27 mouse cellular contexts compared by ENCODE assay signal in genomic region chr5:148713796-148714195, GRCm38 (mm10).
DNase-seq lines count a peak whose midpoint lies in the region; ATAC-seq and TF ChIP-seq lines count a peak whose summit lies in the region.
"Had no signal": no experiment of that assay in that cellular context is flagged by ENCODE, and none has a peak within 500 bp of the region (broad histone marks: within the 10 kb centered on the region; RNA-seq: fewer than 3 reads in every experiment).

No protein-coding gene starts in this region.

- no peak for TF ChIP-seq CTCF in lung, embryonic 14.5 days (IDR thresholded peaks at IDR 0.05; ENCODE audit: low read depth)
- no peak for TF ChIP-seq CTCF in intestine, postnatal 0 days (IDR thresholded peaks at IDR 0.05; ENCODE audit: low read depth)

- 81% methylated on average over 5 of the region's 5 CpGs for WGBS in heart, embryonic 10.5 days
- WGBS in lung, embryonic 14.5 days = 71% methylated on average over 5 of the region's 5 CpGs
- WGBS in hindbrain, embryonic 11.5 days = 91% methylated on average over 5 of the region's 5 CpGs
- whole genome bisulfite sequencing in intestine, postnatal 0 days = 91% methylated on average over 5 of the region's 5 CpGs

- DNase-seq in heart, adult 11 months = peak; percentile 91
- DNase-seq in heart, embryonic 10.5 days (ENCODE audit: low spot score) = no peak
- peak; percentile 60 to 73 for DNase-seq in lung, adult 18-20 months
- DNase-seq in lung, embryonic 14.5 days = peak; percentile 55
- DNase-seq in lung, postnatal 25 days (ENCODE audit: low spot score) = peak; percentile 69
- DNase-seq in hindbrain, embryonic 11.5 days (ENCODE audit: low spot score) = no peak
- DNase-seq: adrenal gland, adult 2 months; adrenal gland, postnatal 36 days; cerebellum, adult 18-20 months; forebrain, postnatal 0 days; gastrocnemius, postnatal 14 days; kidney, adult 8-10 months; kidney, postnatal 10 days; thymus, postnatal 14 days had no signal

- 0 out of 2 replicates have a peak, but pooled peaks cover 4% of the 10 kb centered on the region for H3K9me3 ChIP-seq in heart, embryonic 10.5 days
- H3K9me3 ChIP-seq in lung, embryonic 14.5 days (ENCODE audit: low read depth, low read length) = no peaks in the 10 kb centered on the region
- H3K9me3 ChIP-seq in hindbrain, embryonic 11.5 days (ENCODE audit: control insufficient read depth, low read length) = no peaks in the 10 kb centered on the region
- H3K9me3 ChIP-seq in intestine, postnatal 0 days (ENCODE audit: control insufficient read depth) = no peaks in the 10 kb centered on the region; the same call in 1 of the 2 replicates
- H3K9me3 ChIP-seq: hindbrain, embryonic 12.5 days; intestine, embryonic 15.5 days; limb, embryonic 15.5 days; midbrain, embryonic 15.5 days had no signal

- H3K4me1 ChIP-seq in heart, embryonic 10.5 days = peaks cover 7% of the 10 kb centered on the region
- peaks cover 3% of the 10 kb centered on the region for H3K4me1 ChIP-seq in lung, embryonic 14.5 days (ENCODE audit: insufficient read depth)
- H3K4me1 ChIP-seq in hindbrain, embryonic 11.5 days (replicated peaks; ENCODE audit: control insufficient read depth, insufficient read depth, low read length) = no peaks in the 10 kb centered on the region
- no peaks in the 10 kb centered on the region for H3K4me1 ChIP-seq in intestine, postnatal 0 days (replicated peaks; ENCODE audit: control insufficient read depth, insufficient read depth, low read length)

- no peak overlapping the region for H3K4me3 ChIP-seq in heart, embryonic 10.5 days
- H3K4me3 ChIP-seq in lung, embryonic 14.5 days (ENCODE audit: low read depth, low read length) = no peak overlapping the region
- H3K4me3 ChIP-seq in hindbrain, embryonic 11.5 days (ENCODE audit: low read depth, low read length) = no peak overlapping the region
- no peak overlapping the region for H3K4me3 ChIP-seq in intestine, postnatal 0 days (ENCODE audit: low read depth, low read length)
- H3K4me3 ChIP-seq: embryonic facial prominence, embryonic 10.5 days; embryonic facial prominence, embryonic 15.5 days; forebrain, embryonic 12.5 days; hindbrain, embryonic 12.5 days; intestine, embryonic 15.5 days; limb, embryonic 10.5 days; limb, embryonic 15.5 days; liver, embryonic 15.5 days; midbrain, embryonic 15.5 days; neural tube, embryonic 13.5 days had no signal

- no peak overlapping the region for H3K4me2 ChIP-seq in lung, embryonic 14.5 days
- no peak overlapping the region for H3K4me2 ChIP-seq in hindbrain, embryonic 11.5 days (replicated peaks; ENCODE audit: low read depth, low read length)
- no peak overlapping the region for H3K4me2 ChIP-seq in intestine, postnatal 0 days (replicated peaks; ENCODE audit: low read depth)
- H3K4me2 ChIP-seq: embryonic facial prominence, embryonic 15.5 days; forebrain, embryonic 12.5 days; hindbrain, embryonic 12.5 days; intestine, embryonic 15.5 days; limb, embryonic 15.5 days; liver, embryonic 15.5 days; midbrain, embryonic 15.5 days; neural tube, embryonic 13.5 days had no signal

- H3K9ac ChIP-seq in lung, embryonic 14.5 days = no peak overlapping the region
- H3K9ac ChIP-seq in hindbrain, embryonic 11.5 days (ENCODE audit: low read depth, low read length) = no peak overlapping the region
- H3K9ac ChIP-seq in intestine, postnatal 0 days (ENCODE audit: low read depth, low read length) = no peak overlapping the region
- H3K9ac ChIP-seq: embryonic facial prominence, embryonic 15.5 days; forebrain, embryonic 12.5 days; forebrain, postnatal 0 days; hindbrain, embryonic 12.5 days; intestine, embryonic 15.5 days; limb, embryonic 15.5 days; liver, embryonic 15.5 days; midbrain, embryonic 15.5 days; neural tube, embryonic 13.5 days had no signal

- no peaks in the 10 kb centered on the region for H3K27me3 ChIP-seq in heart, embryonic 10.5 days (ENCODE audit: insufficient read depth, poor library complexity, severe bottlenecking)
- no peaks in the 10 kb centered on the region for H3K27me3 ChIP-seq in lung, embryonic 14.5 days (ENCODE audit: insufficient read depth, low read length)
- no peaks in the 10 kb centered on the region for H3K27me3 ChIP-seq in hindbrain, embryonic 11.5 days (ENCODE audit: control insufficient read depth, insufficient read depth, low read length)
- H3K27me3 ChIP-seq in intestine, postnatal 0 days (replicated peaks; ENCODE audit: control insufficient read depth, insufficient read depth, low read length) = no peaks in the 10 kb centered on the region
- H3K27me3 ChIP-seq: embryonic facial prominence, embryonic 15.5 days; forebrain, embryonic 12.5 days; hindbrain, embryonic 12.5 days; intestine, embryonic 15.5 days; limb, embryonic 15.5 days; midbrain, embryonic 15.5 days; neural tube, embryonic 13.5 days had no signal

- ATAC-seq in lung, embryonic 14.5 days (ENCODE audit: insufficient read depth) = 0 out of 2 replicates have a peak, but pooled peaks have one; percentile 22
- no peak for ATAC-seq in hindbrain, embryonic 11.5 days (ENCODE audit: low FRiP score)
- no peak for ATAC-seq in intestine, postnatal 0 days
- ATAC-seq: CD4-positive, CD25-positive, alpha-beta regulatory T cell, adult 4 months; forebrain, postnatal 0 days; hindbrain, postnatal 0 days; intestine, embryonic 15.5 days; midbrain, embryonic 15.5 days had no signal

- no peak overlapping the region for H3K27ac ChIP-seq in heart, embryonic 10.5 days
- no peak overlapping the region for H3K27ac ChIP-seq in lung, embryonic 14.5 days (ENCODE audit: low read depth)
- no peak overlapping the region for H3K27ac ChIP-seq in hindbrain, embryonic 11.5 days (ENCODE audit: low read depth, low read length)
- no peak overlapping the region for H3K27ac ChIP-seq in intestine, postnatal 0 days (ENCODE audit: low read depth, low read length)
- H3K27ac ChIP-seq: embryonic facial prominence, embryonic 10.5 days; embryonic facial prominence, embryonic 15.5 days; forebrain, embryonic 12.5 days; hindbrain, embryonic 12.5 days; hindbrain, postnatal 0 days; intestine, embryonic 15.5 days; limb, embryonic 10.5 days; limb, embryonic 15.5 days; liver, embryonic 15.5 days; midbrain, embryonic 15.5 days; neural tube, embryonic 13.5 days had no signal

- no peaks in the 10 kb centered on the region for H3K36me3 ChIP-seq in heart, embryonic 10.5 days
- no peaks in the 10 kb centered on the region for H3K36me3 ChIP-seq in lung, embryonic 14.5 days (ENCODE audit: insufficient read depth)
- H3K36me3 ChIP-seq in hindbrain, embryonic 11.5 days (ENCODE audit: control insufficient read depth, insufficient read depth, low read length) = no peaks in the 10 kb centered on the region
- H3K36me3 ChIP-seq in intestine, postnatal 0 days (ENCODE audit: control insufficient read depth, insufficient read depth) = no peaks in the 10 kb centered on the region
- H3K36me3 ChIP-seq: embryonic facial prominence, embryonic 10.5 days; embryonic facial prominence, embryonic 15.5 days; forebrain, embryonic 12.5 days; hindbrain, embryonic 12.5 days; intestine, embryonic 15.5 days; limb, embryonic 10.5 days; limb, embryonic 15.5 days; liver, embryonic 15.5 days; midbrain, embryonic 15.5 days; neural tube, embryonic 13.5 days had no signal

Comparison
In these comparisons a context has a peak if more than half of its experiments do, and no peak if none do; other contexts are left out.
1. DNase-seq: peak in heart, adult 11 months (single experiment), lung, adult 18-20 months (2 of 2), lung, embryonic 14.5 days (single experiment) and lung, postnatal 25 days (single experiment); none in heart, embryonic 10.5 days (single experiment) and hindbrain, embryonic 11.5 days (single experiment).